Mouse (Mus musculus) hindbrain, embryonic 13.5 days (tissue): ENCODE measurements around the gene Bnip1. TPM values are rescaled to one million over a fixed set of nuclear protein-coding genes. Genes with fewer than 3 reads are reported as not detected.
A peak's percentile ranks its signal among the peaks of the same experiment; 100 is the strongest.

Experiments used
- ATAC-seq: fragments of 200-750 bp; cut with Nextera tagmentation; 2 replicates; pipeline ENCODE4 v1.8.0; 2017; ENCODE audit warnings: moderate TSS enrichment; ENCODE audit not compliant: low FRiP score
- H3K27ac ChIP-seq: fragments of 300-500 bp; sonication (generic); 2 replicates; pipeline ENCODE4 v1.5.1; 2015; ENCODE audit warnings: inconsistent platforms, mild to moderate bottlenecking, moderate library complexity
- H3K27me3 ChIP-seq: fragments of 300-500 bp; sonication (generic); 2 replicates; pipeline ENCODE4 v1.6.1; 2015; ENCODE audit warnings: mild to moderate bottlenecking, inconsistent platforms
- H3K36me3 ChIP-seq: fragments of 300-500 bp; sonication (generic); 2 replicates; pipeline ENCODE4 v1.6.1; 2015; ENCODE audit warnings: mild to moderate bottlenecking, inconsistent platforms
- H3K4me1 ChIP-seq: fragments of 300-500 bp; sonication (generic); replicated peaks from 2 replicates; pipeline ENCODE4 v1.6.1; 2015; ENCODE audit warnings: inconsistent platforms
- H3K4me2 ChIP-seq: fragments of 300-500 bp; sonication (generic); 2 replicates; pipeline ENCODE4 v1.6.1; 2015; ENCODE audit warnings: inconsistent platforms, mild to moderate bottlenecking, moderate library complexity
- H3K4me3 ChIP-seq: fragments of 300-500 bp; sonication (generic); 2 replicates; pipeline ENCODE4 v1.5.1; 2015; ENCODE audit warnings: mild to moderate bottlenecking, inconsistent platforms
- H3K9ac ChIP-seq: fragments of 300-500 bp; sonication (generic); 2 replicates; pipeline ENCODE4 v1.6.1; 2015; ENCODE audit warnings: mild to moderate bottlenecking, inconsistent platforms
- H3K9me3 ChIP-seq: fragments of 300-500 bp; sonication (generic); 2 replicates; pipeline ENCODE4 v1.6.1; 2016; ENCODE audit warnings: inconsistent platforms
- WGBS: fragments of 180-500 bp; shearing (Covaris S2); methylation state at CpG from one replicate; pipeline ENCODE4 v1.1.7; 2015; 5-methylcytosine and 5-hydroxymethylcytosine counted together
- polyA plus RNA-seq: library from polyadenylated mRNA; unstranded; fragments of >200 nt; fragmentation: Nextera tagmentation; extraction: Ambion mirVana; gene quantifications from 2 replicates; pipeline ENCODE4 v1.2.1, GENCODE M21; 2015

Bnip1 gene
- 50.3 and 60.7 TPM in 2 replicates for polyA plus RNA-seq

DNA sequence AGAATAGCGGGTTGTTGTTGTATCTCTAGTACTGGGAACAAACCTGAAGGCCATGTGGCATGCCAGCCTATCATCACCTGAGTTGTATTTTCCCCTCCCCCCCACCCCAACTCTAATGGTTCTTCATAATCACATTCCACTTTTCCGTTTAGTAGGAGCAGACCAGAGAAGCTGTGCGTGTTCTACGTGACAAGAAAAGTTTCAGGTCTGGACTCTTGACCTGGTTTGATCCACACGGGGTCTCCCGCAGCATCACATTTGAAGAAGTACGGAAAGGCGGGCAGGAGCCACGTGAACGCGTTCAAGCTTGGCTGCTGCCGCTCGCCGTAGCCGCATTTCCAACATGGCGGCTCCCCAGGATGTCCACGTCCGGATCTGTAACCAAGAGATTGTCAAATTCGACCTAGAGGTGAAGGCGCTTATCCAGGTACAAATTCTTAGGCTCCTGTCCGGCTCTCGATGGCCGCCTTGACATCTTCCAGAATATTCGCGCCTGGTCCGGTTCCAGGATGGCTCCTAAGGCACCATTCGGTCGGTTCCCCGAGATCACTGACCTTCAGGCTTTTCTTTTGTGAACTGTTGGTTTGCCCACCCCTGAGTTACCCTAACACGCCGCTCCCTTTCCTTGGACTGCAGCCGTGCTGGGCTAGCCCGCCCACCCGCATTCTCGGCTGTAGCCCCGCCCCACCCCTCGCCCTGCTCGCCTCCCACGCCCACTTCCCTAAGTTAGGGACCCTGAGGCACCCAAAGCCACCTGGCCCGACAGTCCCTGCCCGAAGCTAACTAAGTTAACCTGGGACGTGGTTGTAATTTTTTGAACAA, at the start of gene Bnip1:
TSS of gene Bnip1 (plus strand) at position 317 of the 822 bp plus-strand sequence.
- ATAC-seq = peak; percentile 74
- H3K4me1 ChIP-seq = peaks cover 16% of the 10 kb centered on the region
- peak within 1 kb of the TSS; percentile 83 for H3K4me2 ChIP-seq
- no peaks in the 10 kb centered on the region for H3K9me3 ChIP-seq
- H3K27ac ChIP-seq = peak within 1 kb of the TSS; percentile 82
- H3K27me3 ChIP-seq = no peaks in the 10 kb centered on the region
- peak within 1 kb of the TSS; percentile 81 for H3K4me3 ChIP-seq
- WGBS = under 1% methylated on average over 42 of the region's 42 CpGs
- peaks cover 28% of the 10 kb centered on the region for H3K36me3 ChIP-seq
- peak within 1 kb of the TSS; percentile 87 for H3K9ac ChIP-seq

DNA sequence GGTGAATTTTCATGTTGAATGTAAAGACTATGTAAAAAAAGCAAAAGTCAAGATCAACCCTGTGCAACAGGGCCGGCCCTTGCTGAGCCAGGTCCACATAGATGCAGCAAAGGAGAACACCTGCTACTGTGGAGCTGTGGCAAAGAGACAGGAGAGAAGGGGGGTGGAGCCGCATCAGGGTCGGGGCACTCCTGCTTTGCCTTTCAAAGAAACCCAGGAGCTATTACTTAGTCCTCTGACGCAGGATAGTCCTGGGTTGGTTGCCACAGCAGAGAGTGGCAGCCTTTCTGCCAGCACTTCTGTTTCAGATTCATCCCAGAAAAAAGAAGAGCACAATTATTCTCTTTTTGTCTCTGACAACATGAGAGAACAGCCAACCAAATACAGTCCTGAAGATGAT, 38.3 kb upstream of the Bnip1 start:
- Histone ChIP-seq H3K9ac (no peak overlapping the region), H3K27ac (no peak overlapping the region), H3K4me3 (no peak overlapping the region), H3K9me3 (no peaks in the 10 kb centered on the region), H3K4me2 (no peak overlapping the region), H3K4me1 (no peaks in the 10 kb centered on the region), H3K36me3 (peaks cover 13% of the 10 kb centered on the region), H3K27me3 (no peaks in the 10 kb centered on the region)
- no peak for ATAC-seq
- 52% methylated on average over 4 of the region's 4 CpGs for WGBS

DNA sequence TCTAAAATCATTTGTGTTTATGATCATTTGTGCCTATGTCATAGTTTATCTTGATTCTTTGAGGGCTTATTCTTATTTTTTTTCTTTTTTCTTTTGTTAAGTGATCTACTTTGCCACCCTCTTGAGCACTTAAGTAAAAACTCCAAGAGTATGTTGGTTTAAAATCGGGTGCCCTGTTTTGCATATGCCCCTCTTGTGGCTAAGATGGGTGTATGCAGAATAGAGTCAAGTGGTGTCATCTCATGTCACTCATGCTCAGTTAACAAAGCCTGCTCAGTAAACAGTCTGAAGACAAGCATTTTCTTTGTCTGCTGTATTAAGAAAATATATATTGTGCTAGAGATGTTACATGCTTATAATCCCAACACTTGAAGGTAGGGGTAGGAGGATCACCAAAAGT, 37.6 kb upstream of the Bnip1 start:
- peaks cover 13% of the 10 kb centered on the region for H3K36me3 ChIP-seq
- no peaks in the 10 kb centered on the region for H3K27me3 ChIP-seq
- no peak overlapping the region for H3K27ac ChIP-seq
- H3K4me2 ChIP-seq = no peak overlapping the region
- no peak for ATAC-seq
- no peaks in the 10 kb centered on the region for H3K4me1 ChIP-seq
- no peak overlapping the region for H3K9ac ChIP-seq
- no peak overlapping the region for H3K4me3 ChIP-seq
- no peaks in the 10 kb centered on the region for H3K9me3 ChIP-seq
- 69% methylated on average over 1 of the region's 1 CpGs for WGBS

DNA sequence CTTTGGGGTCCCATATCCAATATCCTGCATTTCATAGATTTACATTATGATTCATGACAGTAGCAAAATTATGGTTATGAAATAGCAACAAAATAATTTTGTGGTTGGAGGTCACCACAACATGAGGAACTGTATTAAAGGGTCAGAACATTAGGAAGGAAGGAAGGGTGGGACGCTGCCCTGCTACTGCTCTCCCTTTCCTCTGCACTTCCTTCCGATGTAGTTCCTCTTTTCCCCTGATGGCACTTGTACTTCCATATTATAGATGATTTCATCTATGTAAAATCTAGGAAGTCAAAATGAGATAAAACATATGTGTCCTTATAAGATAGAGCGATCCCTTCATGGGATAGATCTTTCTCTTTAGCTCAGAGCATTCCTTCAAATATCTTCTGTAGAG, 30.9 kb upstream of the Bnip1 start:
- Histone ChIP-seq H3K36me3 (peaks cover 4% of the 10 kb centered on the region; the same call in 1 of the 2 replicates), H3K4me1 (no peaks in the 10 kb centered on the region), H3K9ac (no peak overlapping the region), H3K4me3 (no peak overlapping the region), H3K9me3 (no peaks in the 10 kb centered on the region), H3K27me3 (no peaks in the 10 kb centered on the region), H3K27ac (no peak overlapping the region), H3K4me2 (no peak overlapping the region)
- no peak for ATAC-seq
- WGBS = 89% methylated on average over 3 of the region's 3 CpGs

DNA sequence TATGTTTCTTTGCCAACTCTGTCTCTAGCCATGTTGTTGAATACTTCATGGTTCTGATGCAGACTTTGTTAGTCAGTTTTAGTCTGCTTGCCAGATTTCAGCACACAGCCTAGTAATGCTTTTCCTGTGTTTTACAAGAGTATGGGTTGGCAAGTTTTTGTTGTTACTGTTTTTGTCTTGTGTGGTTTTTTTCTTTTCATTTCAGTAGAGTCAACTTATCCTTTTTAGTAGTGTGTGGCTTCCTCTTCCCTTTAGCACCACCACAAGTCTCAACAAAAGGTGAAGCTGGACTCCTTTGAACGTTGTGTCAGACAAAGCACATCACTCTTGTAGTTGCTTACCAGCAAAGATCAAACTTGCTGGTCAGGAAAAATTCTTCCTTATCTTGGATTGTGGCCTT, 28.6 kb upstream of the Bnip1 start:
- 78% methylated on average over 1 of the region's 1 CpGs for WGBS
- H3K4me1 ChIP-seq = no peaks in the 10 kb centered on the region
- ATAC-seq = no peak
- H3K36me3 ChIP-seq = no peaks in the 10 kb centered on the region
- H3K4me3 ChIP-seq = no peak overlapping the region
- H3K9me3 ChIP-seq = no peaks in the 10 kb centered on the region
- no peak overlapping the region for H3K27ac ChIP-seq
- no peak overlapping the region for H3K4me2 ChIP-seq
- H3K9ac ChIP-seq = no peak overlapping the region
- H3K27me3 ChIP-seq = no peaks in the 10 kb centered on the region

DNA sequence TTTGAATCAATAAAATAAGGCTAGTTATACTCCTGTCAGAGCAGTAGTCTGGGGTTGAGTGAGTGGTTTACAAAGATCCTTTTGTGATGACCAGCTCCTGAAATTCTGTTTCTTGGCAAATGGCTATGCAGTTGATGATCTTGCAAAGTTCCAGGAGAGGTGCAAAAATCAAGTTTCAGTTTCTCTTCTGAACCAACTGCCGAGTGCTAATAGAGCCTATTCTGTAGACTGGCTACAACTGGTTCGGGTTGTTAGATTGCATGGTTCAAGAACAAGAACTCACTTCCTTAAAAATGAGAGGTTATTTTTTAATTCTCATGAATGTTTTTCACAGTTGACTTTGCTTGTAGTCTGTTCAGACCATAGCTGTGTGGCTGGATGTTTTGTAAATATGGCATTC, 27.4 kb upstream of the Bnip1 start:
- no peak overlapping the region for H3K27ac ChIP-seq
- WGBS = 87% methylated on average over 2 of the region's 2 CpGs
- H3K4me2 ChIP-seq = no peak overlapping the region
- H3K36me3 ChIP-seq = peaks cover 9% of the 10 kb centered on the region; the same call in 1 of the 2 replicates
- no peaks in the 10 kb centered on the region for H3K9me3 ChIP-seq
- no peak overlapping the region for H3K4me3 ChIP-seq
- H3K4me1 ChIP-seq = no peaks in the 10 kb centered on the region
- ATAC-seq = no peak
- H3K27me3 ChIP-seq = no peaks in the 10 kb centered on the region
- H3K9ac ChIP-seq = no peak overlapping the region

DNA sequence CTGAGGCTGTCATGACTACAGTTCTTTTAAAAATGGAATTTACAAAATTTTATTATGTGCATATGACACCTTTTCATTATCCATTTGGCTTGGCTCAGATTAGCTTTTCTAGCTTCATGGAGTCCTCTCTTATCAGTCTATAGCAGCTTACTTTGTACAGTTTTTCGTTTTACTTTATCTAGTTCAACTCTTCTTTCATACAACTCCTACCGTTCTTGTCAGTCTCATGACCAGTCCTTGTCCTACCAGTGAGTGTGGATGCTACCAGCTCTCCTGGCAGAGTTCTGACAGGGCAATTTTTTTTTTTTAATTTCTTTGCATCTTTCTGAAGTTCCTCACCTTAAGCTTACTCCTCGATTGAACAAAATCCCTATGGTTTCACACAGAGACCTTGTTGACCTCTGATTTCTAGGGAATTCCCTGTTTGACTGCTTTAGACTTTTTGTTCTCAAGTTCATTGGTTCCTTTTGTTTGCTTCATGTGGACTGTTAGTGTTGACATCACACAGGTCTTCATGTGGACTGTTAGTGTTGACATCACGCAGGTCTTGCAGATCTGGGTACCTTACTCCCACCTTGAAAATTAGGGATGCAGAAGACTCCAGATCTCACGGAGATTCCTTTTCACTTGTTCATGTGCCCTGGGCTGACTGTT, 13.6 kb upstream of the Bnip1 start:
- 89% methylated on average over 5 of the region's 5 CpGs for WGBS
- ATAC-seq = no peak

DNA sequence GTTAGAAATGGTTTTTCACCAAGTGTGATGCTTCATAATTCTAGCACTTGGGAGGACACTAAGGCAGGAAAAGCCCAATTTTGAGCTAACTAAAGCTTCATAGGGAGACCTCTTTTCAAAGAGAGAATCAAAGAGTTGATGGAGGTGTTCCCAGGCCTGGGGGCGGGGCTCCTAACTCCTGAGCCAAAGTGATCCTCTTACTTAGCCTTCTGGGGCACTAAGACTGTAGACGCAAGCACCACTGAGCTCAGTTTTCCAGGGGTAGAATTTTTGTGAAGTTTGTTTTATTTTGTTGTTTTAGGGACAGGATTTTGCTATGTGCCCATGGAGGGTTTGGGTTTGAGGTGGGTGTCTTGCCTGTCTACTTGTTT, 13.1 kb upstream of the Bnip1 start:
- no peak for ATAC-seq
- Histone ChIP-seq H3K27ac (no peak overlapping the region), H3K9me3 (no peaks in the 10 kb centered on the region), H3K27me3 (no peaks in the 10 kb centered on the region), H3K36me3 (peaks cover 29% of the 10 kb centered on the region), H3K4me3 (no peak overlapping the region), H3K9ac (no peak overlapping the region), H3K4me1 (no peaks in the 10 kb centered on the region), H3K4me2 (no peak overlapping the region)
- WGBS = 88% methylated on average over 2 of the region's 2 CpGs

More for the DNA sequence above, 13.6 kb upstream of the Bnip1 start:
- Histone ChIP-seq H3K9ac (no peak overlapping the region), H3K4me1 (no peaks in the 10 kb centered on the region), H3K4me2 (no peak overlapping the region), H3K27ac (no peak overlapping the region), H3K9me3 (no peaks in the 10 kb centered on the region), H3K36me3 (peaks cover 32% of the 10 kb centered on the region), H3K27me3 (no peaks in the 10 kb centered on the region), H3K4me3 (no peak overlapping the region)

DNA sequence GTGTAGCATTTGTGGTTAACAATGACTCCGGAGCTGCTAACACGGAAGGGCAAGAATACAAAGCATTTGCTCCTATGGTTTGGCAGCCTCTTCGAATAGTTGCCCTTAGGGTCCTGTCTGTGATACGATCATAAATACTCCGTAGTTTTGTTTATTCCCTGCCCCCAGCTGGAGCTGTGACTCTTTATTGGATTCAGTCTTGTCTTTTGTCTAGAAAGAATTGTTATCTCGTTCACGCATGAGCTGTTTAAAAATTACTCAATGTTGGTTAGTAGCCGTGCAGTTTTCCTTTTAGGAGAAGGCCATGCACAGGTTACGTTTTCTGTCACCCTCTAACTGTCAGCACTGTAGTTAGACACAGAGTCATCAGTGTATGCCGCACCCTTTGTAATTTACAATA, 4.7 kb upstream of the Bnip1 start:
- 23% methylated on average over 10 of the region's 10 CpGs for WGBS
- Histone ChIP-seq H3K9ac (peak overlapping the region; percentile 39; the same call in 1 of the 2 replicates), H3K36me3 (peaks cover 6% of the 10 kb centered on the region), H3K27ac (peak overlapping the region; percentile 73), H3K4me2 (peak overlapping the region; percentile 21; the same call in 1 of the 2 replicates), H3K9me3 (no peaks in the 10 kb centered on the region), H3K4me3 (no peak overlapping the region), H3K27me3 (no peaks in the 10 kb centered on the region), H3K4me1 (peaks cover 11% of the 10 kb centered on the region)
- no peak for ATAC-seq

DNA sequence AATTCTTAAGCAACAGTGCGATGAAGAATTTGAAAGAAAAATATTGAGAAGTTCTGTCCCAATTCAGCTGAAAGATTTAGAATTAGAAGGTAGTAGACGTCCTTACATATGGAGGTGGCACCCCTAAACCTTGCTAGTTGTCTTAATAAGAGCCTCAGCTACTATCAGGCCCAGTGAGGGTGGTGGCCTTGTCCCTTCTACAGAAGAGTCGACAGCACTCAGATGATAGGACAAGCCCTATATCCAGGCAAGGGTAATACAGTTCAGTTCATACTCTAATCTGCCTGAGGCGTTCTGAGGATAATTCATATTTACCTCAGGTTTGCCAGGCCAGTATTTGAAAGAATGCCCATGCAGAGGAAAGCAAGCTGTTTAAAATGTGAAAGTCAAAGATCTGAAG, 2.9 kb upstream of the Bnip1 start:
- peaks cover 21% of the 10 kb centered on the region for H3K4me1 ChIP-seq
- no peaks in the 10 kb centered on the region for H3K27me3 ChIP-seq
- no peak overlapping the region for H3K4me3 ChIP-seq
- no peaks in the 10 kb centered on the region for H3K9me3 ChIP-seq
- no peak overlapping the region for H3K9ac ChIP-seq
- WGBS = 92% methylated on average over 4 of the region's 4 CpGs
- no peak for ATAC-seq
- no peak overlapping the region for H3K27ac ChIP-seq
- H3K4me2 ChIP-seq = no peak overlapping the region
- H3K36me3 ChIP-seq = peaks cover 5% of the 10 kb centered on the region

DNA sequence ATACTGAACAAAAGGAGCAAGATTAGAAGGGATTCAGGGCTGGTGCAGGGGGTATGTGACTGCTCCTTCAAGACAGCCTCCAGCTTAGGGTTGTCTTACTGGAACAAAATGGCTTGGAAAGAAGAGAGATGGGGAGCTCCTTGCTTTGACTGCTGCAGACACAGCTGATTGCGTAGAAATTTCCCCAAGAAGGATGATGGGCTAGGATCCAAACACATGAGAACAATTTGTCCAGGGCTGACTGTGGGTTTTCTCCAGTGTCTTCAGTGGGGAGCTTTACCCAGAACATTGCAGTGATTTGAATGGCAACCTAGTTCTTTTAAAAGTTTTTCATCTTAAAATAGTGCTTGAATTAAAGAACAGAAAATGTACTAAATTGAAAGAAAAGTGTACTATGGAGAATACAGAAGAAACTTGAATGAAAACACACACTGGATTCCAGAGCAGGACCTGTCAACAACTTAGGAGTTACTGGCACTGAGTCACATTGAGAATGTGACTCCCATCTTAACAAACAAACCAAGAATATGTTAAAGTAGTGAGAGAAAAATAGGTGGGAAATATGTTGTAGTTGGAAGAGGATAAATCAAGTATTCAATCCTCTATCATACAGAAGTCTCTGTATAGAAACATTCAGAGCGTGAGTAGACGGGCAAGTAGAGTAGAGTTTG, 2.3 kb upstream of the Bnip1 start:
- Histone ChIP-seq H3K4me1 (peaks cover 21% of the 10 kb centered on the region), H3K36me3 (peaks cover 11% of the 10 kb centered on the region), H3K27ac (no peak overlapping the region), H3K4me3 (no peak overlapping the region), H3K9ac (no peak overlapping the region), H3K4me2 (no peak overlapping the region), H3K9me3 (no peaks in the 10 kb centered on the region), H3K27me3 (no peaks in the 10 kb centered on the region)
- 94% methylated on average over 3 of the region's 3 CpGs for WGBS
- no peak for ATAC-seq

DNA sequence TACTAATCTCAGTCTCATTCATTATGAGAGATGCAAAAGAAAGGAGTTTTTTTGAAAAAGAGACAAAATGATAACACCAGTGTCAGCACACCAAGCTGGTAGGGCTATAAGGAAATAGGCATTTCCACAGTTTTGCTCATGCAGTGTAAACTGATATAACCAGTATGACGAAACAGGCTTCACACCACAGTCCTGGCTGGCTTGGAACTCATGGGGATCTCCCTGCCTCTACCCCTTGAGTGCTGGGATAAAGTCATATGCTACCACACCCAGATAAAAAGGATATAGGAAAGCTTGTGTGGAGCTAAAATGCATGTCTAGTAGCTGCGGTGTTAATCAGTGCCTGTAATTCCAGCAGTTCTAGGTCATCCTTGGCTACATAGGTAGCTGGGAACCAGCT, 1.4 kb upstream of the Bnip1 start:
- no peak for ATAC-seq

More for the DNA sequence above, 1.4 kb upstream of the Bnip1 start:
- Histone ChIP-seq H3K9ac (no peak overlapping the region), H3K4me3 (no peak overlapping the region), H3K9me3 (no peaks in the 10 kb centered on the region), H3K27ac (no peak overlapping the region), H3K27me3 (no peaks in the 10 kb centered on the region), H3K4me1 (peaks cover 21% of the 10 kb centered on the region), H3K4me2 (no peak overlapping the region), H3K36me3 (peaks cover 16% of the 10 kb centered on the region)
- WGBS = 94% methylated on average over 2 of the region's 2 CpGs
